Mouse (Mus musculus) megakaryocyte, embryonic 14.5 days (primary cell): ENCODE data around the gene Srp54b. TPM values are rescaled to one million over a fixed set of nuclear protein-coding genes. Genes with fewer than 3 reads are reported as not detected.
"Not testable (repeated sequence)": the region's sequence is repeated elsewhere in the genome, so short reads cannot be mapped to it uniquely, and the experiment has no call there.

Source experiments
- H3K27me3 ChIP-seq: replicated peaks from 2 replicates; pipeline ENCODE3; 2012; ENCODE audit warnings: inconsistent platforms
- H3K36me3 ChIP-seq: replicated peaks from 2 replicates; pipeline ENCODE3; 2012; ENCODE audit warnings: low read length, inconsistent platforms, mixed read lengths
- H3K4me1 ChIP-seq: 2 replicates; pipeline ENCODE4 v1.6.1; 2012; ENCODE audit warnings: inconsistent platforms
- H3K4me3 ChIP-seq: replicated peaks from 2 replicates; pipeline ENCODE3; 2012; ENCODE audit warnings: moderate library complexity, mild to moderate bottlenecking, inconsistent platforms
- H3K9me3 ChIP-seq: 2 replicates; pipeline ENCODE4 v1.6.1; 2012; ENCODE audit warnings: inconsistent platforms
- polyA plus RNA-seq: library from polyadenylated mRNA; stranded (reverse); fragments of >175 nt; gene quantifications from 2 replicates; pipeline ENCODE4 v1.2.3, GENCODE M21; 2012; ENCODE audit warnings: low replicate concordance; ENCODE audit not compliant: insufficient read depth

Gene Srp54b
- 15.5 and 29.4 TPM in 2 replicates for polyA plus RNA-seq

DNA sequence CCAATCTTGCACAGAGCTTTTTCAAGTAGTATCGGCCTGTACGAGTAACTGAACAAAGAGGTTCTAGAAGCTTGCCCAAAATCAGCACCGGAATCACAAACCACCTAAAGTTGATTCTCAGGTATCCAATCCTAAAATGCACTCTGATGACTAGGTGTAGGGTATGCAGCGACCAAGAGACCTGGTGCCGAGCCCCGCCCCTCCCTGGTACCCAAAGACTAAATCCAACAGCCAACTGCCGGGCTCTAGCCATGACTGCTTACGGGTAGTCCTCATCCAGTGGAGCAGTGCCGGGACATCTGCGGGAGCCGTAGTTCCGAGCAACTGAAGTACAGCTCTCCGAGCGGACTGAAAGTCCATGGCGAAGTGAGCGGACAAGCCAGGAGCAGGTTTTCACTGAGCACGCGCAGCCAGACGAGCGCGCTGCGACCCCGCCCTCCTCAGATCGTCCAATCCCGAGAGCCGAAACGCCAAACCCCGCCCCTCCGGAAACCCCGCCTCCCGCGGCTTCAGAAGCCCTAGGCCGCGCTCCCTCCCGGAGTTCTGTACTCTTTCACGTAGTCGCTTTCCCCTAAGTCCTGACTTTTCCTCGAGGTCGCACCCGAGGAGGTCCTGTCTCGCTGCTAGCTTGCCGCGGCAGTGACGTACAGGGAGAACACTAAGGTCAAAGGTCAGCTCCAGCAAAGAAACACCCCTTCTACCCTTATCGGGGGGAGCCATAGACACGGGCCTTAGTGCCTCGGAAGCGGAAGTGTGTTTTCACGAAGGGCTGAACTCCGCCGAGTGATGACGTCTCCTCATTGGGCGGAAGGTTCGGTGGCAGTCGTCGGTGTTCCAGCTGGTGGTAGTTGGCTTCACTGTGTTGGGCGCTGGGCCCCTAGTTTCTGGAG is at the start of gene Srp54b:
TSS of gene Srp54b (plus strand) at position 546 of the 890 bp plus-strand sequence.
- not testable (repeated sequence) for H3K4me3 ChIP-seq

DNA sequence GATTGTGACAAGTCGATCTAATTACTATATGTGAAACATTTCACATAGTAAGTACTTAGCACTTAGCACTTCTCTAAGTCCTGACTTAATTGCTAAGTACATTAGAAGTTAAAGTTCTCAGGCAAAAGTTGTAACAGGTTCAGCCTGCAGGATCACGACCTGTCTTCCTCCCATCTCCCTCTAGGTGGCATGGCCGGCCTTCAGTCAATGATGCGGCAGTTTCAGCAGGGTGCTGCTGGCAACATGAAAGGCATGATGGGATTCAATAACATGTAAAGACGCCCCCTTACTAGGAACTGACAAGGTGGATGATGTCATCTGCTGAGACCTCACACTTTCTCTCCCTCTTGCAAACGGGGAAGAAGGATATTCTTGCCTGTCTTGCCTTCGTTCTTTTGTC is 42.3 kb upstream of the Srp54b start:
- H3K4me3 ChIP-seq, H3K27me3 ChIP-seq, H3K36me3 ChIP-seq, H3K9me3 ChIP-seq, H3K4me1 ChIP-seq: not testable (repeated sequence)

More for the DNA sequence above, at the start of gene Srp54b:
- not testable (repeated sequence) for H3K4me1 ChIP-seq, H3K36me3 ChIP-seq, H3K9me3 ChIP-seq, H3K27me3 ChIP-seq

GRCm38 (mm10) chr12:55124242-55124641 is 30.7 kb upstream of the Srp54b start, which contains the start of gene Fam177a:
Gene Fam177a, plus strand, starts transcription at chr12:55124469.
- H3K4me3 ChIP-seq, H3K36me3 ChIP-seq, H3K9me3 ChIP-seq, H3K27me3 ChIP-seq, H3K4me1 ChIP-seq: not testable (repeated sequence)

GRCm38 (mm10) chr12:55124731-55125130 is 30.2 kb upstream of the Srp54b start:
- not testable (repeated sequence) for H3K27me3 ChIP-seq, H3K4me3 ChIP-seq, H3K9me3 ChIP-seq, H3K36me3 ChIP-seq, H3K4me1 ChIP-seq

DNA sequence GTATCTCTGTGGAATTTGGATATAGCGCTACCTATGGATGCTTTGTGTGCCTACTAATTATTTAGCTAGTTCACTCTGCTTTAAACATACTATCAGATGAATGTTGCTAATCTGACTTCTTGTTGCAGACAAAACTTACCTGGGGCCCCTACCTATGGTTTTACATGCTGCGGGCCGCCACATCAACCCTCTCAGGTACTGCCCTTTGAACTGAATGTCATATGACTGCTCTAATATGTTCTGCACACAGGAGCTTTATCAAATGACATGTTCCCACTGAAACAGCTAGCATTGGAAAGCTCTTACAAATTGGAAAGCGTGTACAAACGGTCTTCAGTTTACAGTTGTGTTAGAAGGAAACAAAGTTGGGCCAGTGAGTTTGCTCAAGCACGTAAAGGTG is 19.4 kb upstream of the Srp54b start:
- not testable (repeated sequence) for H3K27me3 ChIP-seq, H3K36me3 ChIP-seq, H3K4me1 ChIP-seq, H3K4me3 ChIP-seq, H3K9me3 ChIP-seq

DNA sequence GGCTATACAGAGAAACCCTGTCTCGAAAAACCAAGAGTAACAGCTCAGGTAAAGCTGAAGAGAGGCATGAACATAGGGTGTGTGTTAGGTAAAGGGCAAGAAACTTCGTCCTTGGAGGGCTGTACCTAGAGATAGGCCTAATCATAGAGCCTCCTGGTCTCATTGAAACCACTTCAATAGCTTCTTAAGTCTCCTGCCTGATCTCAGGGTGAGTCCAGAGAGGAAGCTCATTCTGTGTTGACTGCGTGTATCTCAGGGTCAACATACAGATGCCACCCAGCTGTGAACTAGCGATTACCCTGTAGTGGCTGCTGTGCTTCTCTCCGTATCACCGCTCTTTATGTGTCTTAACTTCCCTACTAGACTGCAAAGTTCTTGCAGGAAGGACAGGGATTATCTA is 17.0 kb upstream of the Srp54b start:
- H3K9me3 ChIP-seq, H3K27me3 ChIP-seq, H3K4me1 ChIP-seq, H3K36me3 ChIP-seq, H3K4me3 ChIP-seq: not testable (repeated sequence)

- H3K27me3 ChIP-seq, H3K36me3 ChIP-seq, H3K4me3 ChIP-seq, H3K9me3 ChIP-seq, H3K4me1 ChIP-seq: not testable (repeated sequence)
These were observed 512 bp downstream of the Srp54b start for GRCm38 (mm10) chr12:55155449-55155783.

DNA sequence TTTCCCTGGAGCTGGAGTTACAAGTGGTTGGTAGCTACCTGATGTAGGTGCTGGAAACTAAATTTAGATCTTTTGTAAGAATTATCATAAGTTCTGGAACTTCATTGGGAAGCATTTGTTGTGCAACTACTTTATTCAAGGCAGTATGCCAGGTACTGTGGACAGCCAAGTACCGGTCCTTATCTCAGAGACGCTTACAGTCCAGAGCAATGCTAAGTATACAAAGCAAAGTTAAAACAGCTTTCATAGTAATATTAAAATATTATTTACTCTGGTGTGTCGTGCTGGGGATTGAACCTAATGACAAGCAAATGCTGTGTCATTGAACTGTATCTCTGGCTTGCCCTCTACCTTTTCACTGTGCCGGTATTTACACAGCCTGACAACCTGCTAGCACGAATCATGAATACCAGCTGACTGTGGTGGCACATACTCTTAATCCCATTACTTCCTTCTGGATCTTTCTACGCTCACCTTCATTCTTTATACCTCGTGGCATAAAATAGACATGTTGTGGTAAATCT is 12.2 kb downstream of the Srp54b start:
- not testable (repeated sequence) for H3K4me1 ChIP-seq, H3K36me3 ChIP-seq, H3K4me3 ChIP-seq, H3K27me3 ChIP-seq, H3K9me3 ChIP-seq

GRCm38 (mm10) chr12:55187686-55188085 is 32.8 kb downstream of the Srp54b start:
- not testable (repeated sequence) for H3K4me3 ChIP-seq, H3K27me3 ChIP-seq, H3K4me1 ChIP-seq, H3K36me3 ChIP-seq, H3K9me3 ChIP-seq

DNA sequence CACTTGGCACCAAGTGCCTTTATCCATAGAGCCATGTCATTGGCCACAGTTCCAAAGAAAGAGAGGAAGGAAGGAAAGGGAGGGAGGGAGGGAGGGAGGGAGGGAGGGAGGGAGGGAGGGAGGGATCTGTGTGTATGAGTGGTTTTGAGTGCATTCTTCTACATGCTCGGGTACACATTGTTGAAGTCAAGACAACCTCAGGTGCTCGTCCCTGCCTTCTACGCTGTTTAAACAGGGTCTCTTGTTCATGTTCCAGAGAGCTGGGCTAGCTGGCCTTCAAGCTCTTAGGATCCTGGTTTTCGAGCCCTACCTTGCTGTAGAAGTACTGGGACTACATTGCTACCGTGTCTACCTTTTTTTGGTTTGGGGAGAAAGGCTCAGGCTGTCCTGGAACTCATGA is 34.2 kb downstream of the Srp54b start:
- not testable (repeated sequence) for H3K4me1 ChIP-seq, H3K27me3 ChIP-seq, H3K9me3 ChIP-seq, H3K36me3 ChIP-seq, H3K4me3 ChIP-seq

GRCm38 (mm10) chr12:55199306-55199705 is 44.4 kb downstream of the Srp54b start, which contains the start of gene 1700047I17Rik2:
Gene 1700047I17Rik2, plus strand, starts transcription at chr12:55199592.
- H3K36me3 ChIP-seq, H3K4me3 ChIP-seq, H3K4me1 ChIP-seq, H3K27me3 ChIP-seq, H3K9me3 ChIP-seq: not testable (repeated sequence)

DNA sequence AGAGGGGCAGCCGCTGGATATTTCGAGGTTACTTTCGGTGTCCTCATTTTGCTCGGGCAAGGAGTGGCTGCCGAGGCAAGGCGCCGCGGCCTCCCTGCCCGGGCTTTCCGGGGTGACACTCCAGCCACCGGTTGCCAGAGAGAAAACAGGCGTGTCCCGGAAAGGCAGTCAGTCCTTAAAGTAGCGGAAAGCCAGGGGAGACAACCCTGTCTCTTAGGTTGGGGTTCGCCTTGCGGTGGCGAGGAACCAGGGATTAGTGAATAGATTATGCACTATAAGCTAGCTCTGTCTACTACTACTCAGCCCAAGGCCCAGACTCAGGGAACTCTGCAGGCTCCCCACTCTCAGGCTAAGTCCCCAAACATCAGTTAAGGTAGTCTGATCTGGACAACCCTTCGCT is 44.9 kb downstream of the Srp54b start:
- H3K9me3 ChIP-seq, H3K36me3 ChIP-seq, H3K27me3 ChIP-seq, H3K4me1 ChIP-seq, H3K4me3 ChIP-seq: not testable (repeated sequence)

DNA sequence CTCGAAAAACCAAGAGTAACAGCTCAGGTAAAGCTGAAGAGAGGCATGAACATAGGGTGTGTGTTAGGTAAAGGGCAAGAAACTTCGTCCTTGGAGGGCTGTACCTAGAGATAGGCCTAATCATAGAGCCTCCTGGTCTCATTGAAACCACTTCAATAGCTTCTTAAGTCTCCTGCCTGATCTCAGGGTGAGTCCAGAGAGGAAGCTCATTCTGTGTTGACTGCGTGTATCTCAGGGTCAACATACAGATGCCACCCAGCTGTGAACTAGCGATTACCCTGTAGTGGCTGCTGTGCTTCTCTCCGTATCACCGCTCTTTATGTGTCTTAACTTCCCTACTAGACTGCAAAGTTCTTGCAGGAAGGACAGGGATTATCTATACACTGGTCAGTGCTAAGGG is 58.0 kb downstream of the Srp54b start:
- H3K27me3 ChIP-seq, H3K4me3 ChIP-seq, H3K4me1 ChIP-seq, H3K36me3 ChIP-seq, H3K9me3 ChIP-seq: not testable (repeated sequence)

GRCm38 (mm10) chr12:55229626-55230519 is 75.0 kb downstream of the Srp54b start, which contains the start of gene Srp54c:
Gene Srp54c, plus strand, starts transcription at chr12:55230168.
- not testable (repeated sequence) for H3K4me1 ChIP-seq

GRCm38 (mm10) chr12:55230520-55230861 is 75.6 kb downstream of the Srp54b start:
- H3K4me1 ChIP-seq, H3K27me3 ChIP-seq: not testable (repeated sequence)

More at GRCm38 (mm10) chr12:55229626-55230519, 75.0 kb downstream of the Srp54b start, which contains the start of gene Srp54c:
- H3K4me3 ChIP-seq = peak within 1 kb of the TSS; percentile 90
- H3K27me3 ChIP-seq, H3K9me3 ChIP-seq, H3K36me3 ChIP-seq: not testable (repeated sequence)

More at GRCm38 (mm10) chr12:55230520-55230861, 75.6 kb downstream of the Srp54b start:
- not testable (repeated sequence) for H3K36me3 ChIP-seq, H3K9me3 ChIP-seq
- H3K4me3 ChIP-seq = peak overlapping the region; percentile 90
